Mouse (Mus musculus) ES-Bruce4 (cell line): ENCODE measurements around the gene Cda. TPM values are rescaled to one million over a fixed set of nuclear protein-coding genes. Genes with fewer than 3 reads are reported as not detected.

Experiments
- H3K27ac ChIP-seq: 2 replicates; pipeline ENCODE4 v1.5.1; 2012; ENCODE audit warnings: low read length, inconsistent platforms; ENCODE audit not compliant: insufficient read depth
- H3K27me3 ChIP-seq: 2 replicates; pipeline ENCODE4 v1.6.1; 2012; ENCODE audit warnings: mild to moderate bottlenecking, low read length, inconsistent platforms; ENCODE audit not compliant: control insufficient read depth, poor library complexity, insufficient read depth, severe bottlenecking
- H3K36me3 ChIP-seq: 2 replicates; pipeline ENCODE4 v1.6.1; 2012; ENCODE audit warnings: inconsistent platforms, mild to moderate bottlenecking, low read length, moderate library complexity; ENCODE audit not compliant: control insufficient read depth, poor library complexity, insufficient read depth, severe bottlenecking
- H3K4me1 ChIP-seq: one replicate; pipeline ENCODE4 v1.8.1; 2011; ENCODE audit warnings: low read length; ENCODE audit not compliant: control insufficient read depth, insufficient read depth
- H3K4me3 ChIP-seq: 2 replicates; pipeline ENCODE4 v1.5.1; 2011; ENCODE audit warnings: low read depth, mild to moderate bottlenecking, low read length
- H3K9ac ChIP-seq: 2 replicates; pipeline ENCODE4 v1.6.1; 2012; ENCODE audit warnings: low read depth, mild to moderate bottlenecking, inconsistent platforms; ENCODE audit not compliant: poor library complexity, severe bottlenecking
- H3K9me3 ChIP-seq: replicated peaks from 2 replicates; pipeline ENCODE4 v1.6.1; 2012; ENCODE audit warnings: mild to moderate bottlenecking, low read length, inconsistent platforms; ENCODE audit not compliant: control insufficient read depth, poor library complexity, insufficient read depth, severe bottlenecking
- CTCF ChIP-seq: IDR thresholded peaks from one replicate; pipeline ENCODE4 v1.8.1; 2011; ENCODE audit warnings: low read depth, low read length
- EP300 ChIP-seq: IDR thresholded peaks from 2 replicates; pipeline ENCODE4 v1.6.1; 2011; ENCODE audit warnings: low read depth, low read length; ENCODE audit not compliant: insufficient read depth
- POLR2A ChIP-seq: IDR thresholded peaks from one replicate; pipeline ENCODE4 v1.8.1; 2011; ENCODE audit warnings: low read length; ENCODE audit not compliant: insufficient read depth
- polyA plus RNA-seq: library from polyadenylated mRNA; stranded (reverse); fragments of >200 nt; gene quantifications from 2 replicates; pipeline ENCODE4 v1.2.4, GENCODE M21; 2011; ENCODE audit warnings: low read depth; ENCODE audit not compliant: missing spikeins, insufficient read depth, insufficient read length

Cda gene
- polyA plus RNA-seq, 1 experiment: 6.8 TPM

- Histone ChIP-seq H3K27me3 (no peaks in the 10 kb centered on the region), H3K9me3 (no peaks in the 10 kb centered on the region), H3K27ac (no peak overlapping the region), H3K36me3 (no peaks in the 10 kb centered on the region), H3K4me1 (peaks cover 6% of the 10 kb centered on the region), H3K4me3 (no peak overlapping the region), H3K9ac (no peak overlapping the region)
- TF ChIP-seq EP300 (no peak), POLR2A (no peak), CTCF (no peak)
Observed at GRCm38 (mm10) chr4:138407479-138408194, 39.8 kb upstream of the Cda start.

- H3K36me3 ChIP-seq: no peaks in the 10 kb centered on the region
Observed at GRCm38 (mm10) chr4:138404806-138405205, 37.0 kb upstream of the Cda start.

GRCm38 (mm10) chr4:138396711-138397110 lies 28.9 kb upstream of the Cda start:
- TF ChIP-seq EP300: no peak
- no peak for TF ChIP-seq POLR2A
- TF ChIP-seq CTCF: no peak
- Histone ChIP-seq H3K9ac (no peak overlapping the region), H3K27ac (no peak overlapping the region), H3K9me3 (no peaks in the 10 kb centered on the region), H3K27me3 (peaks cover 14% of the 10 kb centered on the region; the same call in 1 of the 2 replicates), H3K36me3 (no peaks in the 10 kb centered on the region), H3K4me1 (no peaks in the 10 kb centered on the region), H3K4me3 (peak overlapping the region; percentile 29; the same call in 1 of the 2 replicates)

More at GRCm38 (mm10) chr4:138404806-138405205, 37.0 kb upstream of the Cda start:
- no peaks in the 10 kb centered on the region for H3K4me1 ChIP-seq
- H3K9me3 ChIP-seq: no peaks in the 10 kb centered on the region
- TF ChIP-seq EP300 (no peak), CTCF (peak; percentile 79), POLR2A (no peak)
- no peaks in the 10 kb centered on the region for H3K27me3 ChIP-seq
- no peak overlapping the region for H3K4me3 ChIP-seq
- H3K9ac ChIP-seq: no peak overlapping the region
- H3K27ac ChIP-seq: no peak overlapping the region

GRCm38 (mm10) chr4:138395971-138396645 lies 28.3 kb upstream of the Cda start, which contains the start of gene Fam43b:
TSS of gene Fam43b (minus strand) at chr4:138396528.
- no peaks in the 10 kb centered on the region for H3K36me3 ChIP-seq
- no peaks in the 10 kb centered on the region for H3K9me3 ChIP-seq
- H3K27ac ChIP-seq: no peak within 1 kb of the TSS
- H3K4me1 ChIP-seq: no peaks in the 10 kb centered on the region
- peak within 1 kb of the TSS; percentile 53 for H3K4me3 ChIP-seq
- peaks cover 14% of the 10 kb centered on the region; the same call in 1 of the 2 replicates for H3K27me3 ChIP-seq
- TF ChIP-seq CTCF (no peak), POLR2A (no peak), EP300 (no peak)
- peak within 1 kb of the TSS; percentile 43 for H3K9ac ChIP-seq

- Histone ChIP-seq H3K36me3 (no peaks in the 10 kb centered on the region), H3K27me3 (peaks cover 14% of the 10 kb centered on the region; the same call in 1 of the 2 replicates), H3K27ac (no peak overlapping the region), H3K9ac (peak overlapping the region; percentile 43), H3K4me1 (no peaks in the 10 kb centered on the region), H3K9me3 (no peaks in the 10 kb centered on the region), H3K4me3 (peak overlapping the region; percentile 53)
- TF ChIP-seq EP300 (no peak), POLR2A (no peak), CTCF (no peak)
Observed at GRCm38 (mm10) chr4:138395087-138395970, 27.5 kb upstream of the Cda start.
